Mouse (Mus musculus) induced T-regulatory cell, adult 2 months (primary cell): ENCODE measurements around the gene Pqlc2.

Experiments used
- DNase-seq: peaks from one replicate; pipeline ENCODE4 v3.0.0-alpha.2; 2012; ENCODE audit warnings: low read depth

The Pqlc2 gene

GRCm38 (mm10) chr4:139310171-139310898 is at the start of gene Pqlc2, which contains the start of gene Akr7a5:
Gene Pqlc2, minus strand, starts transcription at chr4:139310708.
Gene Akr7a5, plus strand, starts transcription at chr4:139310744.
- peak; percentile 96 for DNase-seq

GRCm38 (mm10) chr4:139357211-139357610 is 46.7 kb upstream of the Pqlc2 start:
- DNase-seq: no peak

GRCm38 (mm10) chr4:139352832-139353231 is 42.3 kb upstream of the Pqlc2 start:
- DNase-seq: no peak

- DNase-seq: peak; percentile 91
Measured at GRCm38 (mm10) chr4:139351931-139352711, 41.6 kb upstream of the Pqlc2 start, which contains the start of the genes Mrto4, Emc1 and Ubr4. Gene Mrto4, minus strand, starts transcription at chr4:139352576. Gene Emc1, plus strand, starts transcription at chr4:139352587. Gene Ubr4, plus strand, starts transcription at chr4:139352609.

DNA sequence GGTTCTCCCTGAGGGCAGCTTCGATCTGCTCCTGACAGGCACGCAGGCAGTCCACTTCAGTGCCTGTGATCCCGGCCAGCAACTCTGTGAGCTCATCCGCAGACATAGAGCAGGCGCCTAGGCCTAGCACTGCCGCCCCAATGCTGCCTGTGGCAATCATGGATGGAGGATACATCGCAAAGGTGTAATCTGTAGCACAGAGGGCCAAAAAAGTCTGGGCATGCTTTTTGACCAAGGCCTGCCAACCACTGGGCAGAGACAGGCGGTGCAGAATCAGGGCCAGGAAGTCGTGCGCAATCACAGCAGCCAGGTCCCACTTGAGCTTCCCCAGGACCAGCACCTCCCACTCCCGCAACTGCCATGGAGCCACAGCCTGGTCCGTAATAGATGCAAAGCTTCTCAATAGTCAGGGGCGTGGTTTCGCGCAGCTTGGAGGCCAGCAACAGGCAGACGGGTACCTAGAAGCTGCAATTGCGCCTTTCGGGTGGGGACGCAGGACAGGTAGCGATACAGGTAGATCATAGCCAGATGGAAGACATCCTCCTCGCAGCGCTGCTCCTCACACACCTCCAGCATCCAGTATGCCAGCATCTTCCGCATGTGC is 35.0 kb upstream of the Pqlc2 start:
- DNase-seq: no peak

DNA sequence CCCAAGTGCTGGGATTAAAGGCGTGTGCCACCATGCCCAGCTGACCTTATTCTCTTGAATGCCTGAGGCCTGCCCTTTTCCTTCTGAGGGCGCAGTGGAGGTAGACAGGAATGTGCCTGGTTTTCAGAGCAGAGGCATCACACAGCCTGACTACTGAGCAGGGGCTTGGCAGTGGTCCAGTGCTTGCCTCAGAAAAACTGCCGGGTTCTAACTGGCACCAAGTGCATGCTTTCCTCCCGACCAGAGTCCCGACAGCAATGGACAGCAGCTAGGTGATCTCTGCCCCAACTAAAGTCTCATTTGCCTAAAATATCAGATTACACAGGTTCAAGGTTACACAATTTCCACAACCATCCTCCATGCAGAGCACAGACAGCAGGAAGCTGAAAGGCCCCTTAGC is 33.2 kb upstream of the Pqlc2 start:
- no peak for DNase-seq

- no peak for DNase-seq
Measured at GRCm38 (mm10) chr4:139341556-139342233, 31.2 kb upstream of the Pqlc2 start.

DNA sequence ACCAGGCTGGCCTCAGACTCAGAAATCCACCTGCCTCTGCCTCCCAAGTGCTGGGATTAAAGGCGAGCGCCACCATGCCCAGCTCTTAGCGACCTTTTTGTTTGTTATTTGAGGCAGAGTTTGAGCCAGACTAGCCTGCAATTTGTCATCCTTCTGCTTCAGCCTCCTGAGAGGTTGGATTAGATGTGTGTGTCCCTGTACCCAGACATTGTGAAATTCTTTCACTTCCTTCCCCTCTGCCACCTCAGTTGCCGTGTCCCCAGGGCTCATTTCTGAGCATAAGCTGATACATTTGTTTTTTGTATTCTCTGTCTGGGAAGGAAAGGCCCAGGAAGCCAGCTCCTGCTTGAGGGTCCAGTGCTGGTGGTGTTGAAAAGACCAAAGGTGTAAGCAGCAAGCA is 30.3 kb upstream of the Pqlc2 start:
- DNase-seq: no peak

GRCm38 (mm10) chr4:139338145-139338544 is 27.6 kb upstream of the Pqlc2 start:
- DNase-seq: no peak

DNA sequence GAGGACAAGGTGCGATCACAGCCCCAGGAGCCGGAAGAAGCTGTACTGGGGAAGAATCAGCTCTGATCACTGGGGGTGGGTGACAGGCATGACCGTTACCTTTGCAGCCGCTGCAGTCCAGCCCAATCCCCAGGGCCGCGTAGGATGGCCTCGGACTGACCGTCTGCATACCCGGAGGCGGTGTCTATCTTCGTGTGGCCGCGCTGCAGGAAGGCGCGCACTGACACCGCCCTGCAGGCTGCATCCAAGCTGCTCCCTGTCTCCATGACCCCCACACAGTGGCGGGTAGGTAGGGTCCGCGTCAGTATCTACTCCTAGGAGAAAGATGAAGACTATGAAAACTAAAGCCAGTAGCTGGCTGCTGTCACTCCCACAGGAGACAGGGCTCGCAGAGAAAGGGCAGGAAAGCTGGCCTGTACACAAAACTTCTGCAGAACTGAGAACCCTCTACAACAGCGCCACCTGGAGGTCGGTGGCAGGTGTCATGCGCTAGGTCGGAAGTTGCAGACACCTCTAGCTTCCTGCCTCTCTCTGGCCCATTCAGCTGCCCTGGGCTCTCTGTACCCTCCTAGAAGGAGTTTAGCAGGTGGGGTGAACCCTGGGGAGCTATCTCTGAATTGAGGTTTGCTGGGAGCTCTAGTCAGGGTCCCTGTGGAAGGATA is 26.4 kb upstream of the Pqlc2 start:
- DNase-seq: peak; percentile 95

DNA sequence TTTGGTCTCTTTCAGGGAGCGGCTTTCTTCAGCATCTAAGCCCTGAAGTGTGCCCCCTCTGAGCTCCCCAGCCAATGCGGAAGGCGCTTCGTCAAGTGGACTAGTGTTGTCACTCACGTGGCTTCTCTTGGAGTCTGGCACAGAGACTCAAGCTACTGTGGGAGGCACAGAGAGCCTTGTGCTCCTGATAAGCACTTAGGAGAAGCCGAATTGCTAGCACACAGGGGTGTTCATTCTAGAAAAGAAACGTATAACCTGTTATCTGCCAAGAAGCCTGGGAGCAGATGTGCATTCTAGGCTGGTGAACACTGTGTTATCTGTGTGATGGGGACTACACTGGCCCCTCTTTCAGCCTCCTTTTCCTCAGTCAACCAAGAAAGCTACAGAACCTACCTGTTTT is 25.0 kb upstream of the Pqlc2 start:
- no peak for DNase-seq

GRCm38 (mm10) chr4:139334631-139335295 is 24.3 kb upstream of the Pqlc2 start:
- no peak for DNase-seq

- peak; percentile 99 for DNase-seq
Measured at GRCm38 (mm10) chr4:139330605-139331004, 20.1 kb upstream of the Pqlc2 start.

- peak; percentile 69 for DNase-seq
Measured at GRCm38 (mm10) chr4:139319740-139320139, 9.2 kb upstream of the Pqlc2 start.

GRCm38 (mm10) chr4:139318449-139318848 is 7.9 kb upstream of the Pqlc2 start:
- DNase-seq: no peak

GRCm38 (mm10) chr4:139312632-139313031 is 2.1 kb upstream of the Pqlc2 start:
- DNase-seq: peak; percentile 84

DNA sequence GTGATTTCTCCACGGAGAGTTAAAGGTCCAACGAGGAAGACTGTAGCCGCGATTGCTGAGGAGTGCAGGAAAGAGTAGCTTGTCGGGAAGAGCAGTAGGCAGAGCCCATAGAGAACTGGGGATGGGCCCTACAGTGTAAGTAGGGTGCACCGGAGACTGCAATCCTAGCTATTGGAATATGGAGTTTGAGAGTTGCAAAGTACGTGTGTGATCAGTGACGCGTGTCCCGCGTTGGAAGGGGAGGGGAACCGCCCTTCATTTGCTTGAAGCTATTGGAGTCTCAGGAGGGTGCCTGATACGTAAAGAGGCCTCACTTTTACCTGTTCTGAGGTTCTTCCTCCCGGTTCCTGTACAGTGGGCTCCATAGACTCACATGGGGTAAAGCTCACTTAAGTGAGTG is 1.2 kb upstream of the Pqlc2 start:
- DNase-seq: no peak

DNA sequence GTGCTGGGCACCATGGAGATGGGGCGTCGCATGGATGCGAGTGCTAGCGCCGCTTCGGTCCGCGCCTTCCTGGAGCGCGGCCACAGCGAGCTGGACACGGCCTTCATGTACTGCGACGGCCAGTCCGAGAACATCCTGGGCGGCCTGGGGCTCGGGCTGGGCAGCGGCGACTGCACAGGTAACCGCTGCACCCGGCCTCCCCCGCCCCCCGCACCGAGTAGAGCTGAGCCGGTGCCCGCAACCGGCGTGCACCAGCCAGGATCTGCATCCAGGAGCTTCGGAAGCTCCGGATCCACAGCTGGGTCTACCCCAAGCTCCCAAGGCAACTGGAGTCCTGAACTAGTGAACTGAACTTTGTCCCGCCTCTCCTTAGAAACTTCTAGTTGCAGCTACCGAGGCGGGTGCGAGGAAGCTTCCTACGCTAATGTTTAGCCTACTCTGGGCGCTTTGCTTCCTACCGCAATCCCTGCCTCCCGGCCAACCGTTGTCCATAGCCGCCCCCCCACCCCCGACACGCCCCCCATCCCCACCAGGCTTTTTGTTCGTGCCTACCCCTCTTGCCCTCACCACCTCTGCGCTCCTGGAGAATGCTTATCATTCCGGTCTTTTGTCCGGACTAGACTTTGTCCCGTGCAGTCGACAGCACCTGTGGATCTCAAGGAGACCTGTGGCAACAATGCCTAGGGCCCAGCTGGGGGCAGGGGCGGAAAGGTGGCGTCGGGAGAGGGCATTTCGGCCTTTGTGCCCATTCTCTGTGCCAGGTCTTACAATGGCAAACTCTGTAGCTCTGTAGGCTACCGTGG is 592 bp upstream of the Pqlc2 start:
- DNase-seq: peak; percentile 33

- peak; percentile 44 for DNase-seq
Measured at GRCm38 (mm10) chr4:139309651-139310050, 857 bp downstream of the Pqlc2 start.

GRCm38 (mm10) chr4:139307916-139308315 is 2.6 kb downstream of the Pqlc2 start:
- DNase-seq: no peak
